ENCODE assay signal across 14 mouse cellular contexts in genomic region chr9:74977251-74977650, GRCm38 (mm10). TPM values are rescaled to one million over a fixed set of nuclear protein-coding genes. Genes with fewer than 3 reads are reported as not detected.
DNase-seq lines count a peak whose midpoint lies in the region; ATAC-seq lines count a peak whose summit lies in the region.
"Had no signal": no experiment of that assay in that cellular context is flagged by ENCODE, and none has a peak within 500 bp of the region (broad histone marks: within the 10 kb centered on the region; RNA-seq: fewer than 3 reads in every experiment).

No protein-coding gene starts in this region.

- H3K27ac ChIP-seq in heart, embryonic 13.5 days (replicated peaks), result no peak overlapping the region
- H3K27ac ChIP-seq in hindbrain, embryonic 15.5 days (replicated peaks), result peak overlapping the region; percentile 94
- H3K27ac ChIP-seq in neural tube, embryonic 14.5 days (ENCODE audit: low read depth, low read length), result peak overlapping the region; percentile 94
- H3K27ac ChIP-seq: limb, embryonic 13.5 days had no signal

- DNase-seq in heart, adult 18-20 months, result no peak
- DNase-seq in layer of hippocampus, postnatal 36 days, result no peak
- DNase-seq: cerebellum, adult 11-12 months; gastrocnemius, postnatal 25 days; liver, postnatal 0 days; thymus, postnatal 25 days had no signal

- no peaks in the 10 kb centered on the region for H3K36me3 ChIP-seq in heart, embryonic 13.5 days
- peaks cover 54% of the 10 kb centered on the region for H3K36me3 ChIP-seq in megakaryocyte, embryonic 14.5 days (replicated peaks; ENCODE audit: low read length)
- H3K36me3 ChIP-seq in hindbrain, embryonic 15.5 days, result no peaks in the 10 kb centered on the region
- H3K36me3 ChIP-seq in neural tube, embryonic 14.5 days (ENCODE audit: control insufficient read depth, insufficient read depth, low read length), result no peaks in the 10 kb centered on the region
- H3K36me3 ChIP-seq: kidney, embryonic 15.5 days; limb, embryonic 13.5 days had no signal

- no peak for ATAC-seq in heart, embryonic 13.5 days (ENCODE audit: extremely low read depth, insufficient number of reproducible peaks, low FRiP score, low TSS enrichment)
- ATAC-seq in megakaryocyte, adult 5-6 weeks (ENCODE audit: poor library complexity, severe bottlenecking), result no peak
- ATAC-seq in hindbrain, embryonic 15.5 days (ENCODE audit: low FRiP score, low read depth), result no peak
- no peak for ATAC-seq in neural tube, embryonic 14.5 days (ENCODE audit: low read depth)
- no peak for ATAC-seq in activated CD4-positive, CD25-positive, alpha-beta regulatory T cell, adult 4 months
- ATAC-seq: liver, postnatal 0 days had no signal

- H3K4me2 ChIP-seq in heart, embryonic 13.5 days, result peak overlapping the region; percentile 77
- H3K4me2 ChIP-seq in hindbrain, embryonic 15.5 days, result peak overlapping the region; percentile 57
- peak overlapping the region; percentile 43 for H3K4me2 ChIP-seq in neural tube, embryonic 14.5 days (ENCODE audit: low read depth, low read length)

- H3K27me3 ChIP-seq in heart, embryonic 13.5 days (replicated peaks), result no peaks in the 10 kb centered on the region
- no peaks in the 10 kb centered on the region for H3K27me3 ChIP-seq in megakaryocyte, embryonic 14.5 days (replicated peaks)
- H3K27me3 ChIP-seq in hindbrain, embryonic 15.5 days, result no peaks in the 10 kb centered on the region
- H3K27me3 ChIP-seq in neural tube, embryonic 14.5 days (ENCODE audit: control insufficient read depth, insufficient read depth, low read length), result no peaks in the 10 kb centered on the region
- H3K27me3 ChIP-seq: kidney, embryonic 15.5 days; limb, embryonic 13.5 days had no signal

- WGBS in heart, embryonic 13.5 days, result 78% methylated on average over 2 of the region's 2 CpGs
- WGBS in hindbrain, embryonic 15.5 days, result 55% methylated on average over 2 of the region's 2 CpGs
- WGBS in neural tube, embryonic 14.5 days, result 59% methylated on average over 2 of the region's 2 CpGs

- H3K9ac ChIP-seq in heart, embryonic 13.5 days, result no peak overlapping the region
- no peak overlapping the region for H3K9ac ChIP-seq in hindbrain, embryonic 15.5 days
- peak overlapping the region; percentile 35; the same call in 1 of the 2 replicates for H3K9ac ChIP-seq in neural tube, embryonic 14.5 days (replicated peaks; ENCODE audit: low read depth, low read length)
- H3K9ac ChIP-seq: limb, embryonic 13.5 days; liver, postnatal 0 days had no signal

- peak overlapping the region; percentile 67; the same call in 1 of the 2 replicates for H3K4me3 ChIP-seq in heart, embryonic 13.5 days
- H3K4me3 ChIP-seq in megakaryocyte, embryonic 14.5 days (replicated peaks), result peak overlapping the region; percentile 92
- H3K4me3 ChIP-seq in hindbrain, embryonic 15.5 days, result peak overlapping the region; percentile 51
- H3K4me3 ChIP-seq in neural tube, embryonic 14.5 days (ENCODE audit: low read depth, low read length), result peak overlapping the region; percentile 46

- H3K9me3 ChIP-seq in heart, embryonic 13.5 days, result no peaks in the 10 kb centered on the region
- H3K9me3 ChIP-seq in megakaryocyte, embryonic 14.5 days, result no peaks in the 10 kb centered on the region
- no peaks in the 10 kb centered on the region for H3K9me3 ChIP-seq in hindbrain, embryonic 15.5 days
- no peaks in the 10 kb centered on the region for H3K9me3 ChIP-seq in neural tube, embryonic 14.5 days (ENCODE audit: control insufficient read depth, low read length)
- H3K9me3 ChIP-seq: kidney, embryonic 15.5 days; limb, embryonic 13.5 days had no signal

- H3K4me1 ChIP-seq in heart, embryonic 13.5 days, result peaks cover 67% of the 10 kb centered on the region
- H3K4me1 ChIP-seq in megakaryocyte, embryonic 14.5 days, result peaks cover 98% of the 10 kb centered on the region
- H3K4me1 ChIP-seq in hindbrain, embryonic 15.5 days (replicated peaks), result peaks cover 54% of the 10 kb centered on the region
- peaks cover 30% of the 10 kb centered on the region for H3K4me1 ChIP-seq in neural tube, embryonic 14.5 days (ENCODE audit: control insufficient read depth, insufficient read depth, low read length)

RNA-seq across cellular contexts. Expression of gene Fam214a, which starts 24.6 kb away (rescaled TPM):
- polyA plus RNA-seq in heart, embryonic 13.5 days (2015; fragmentation: Nextera tagmentation; extraction: Ambion mirVana), result 9.7 and 10.5 TPM in 2 replicates
- 10 to 100 TPM; 17.8 to 34.7 TPM for total RNA-seq in heart, adult 18-20 months (2021)
- polyA plus RNA-seq in megakaryocyte, embryonic 14.5 days (2012; ENCODE audit: insufficient read depth, low replicate concordance), result 1.3 and 5.1 TPM in 2 replicates
- total RNA-seq in megakaryocyte, adult 5-6 weeks (2015), result 11.8 and 14.1 TPM in 2 replicates
- 9.3 and 10.5 TPM in 2 replicates for total RNA-seq in megakaryocyte, adult 5-6 weeks (2017)
- 22.7 and 23.6 TPM in 2 replicates for polyA plus RNA-seq in hindbrain, embryonic 15.5 days (2015; fragmentation: Nextera tagmentation; extraction: Ambion mirVana)
- polyA plus RNA-seq in neural tube, embryonic 14.5 days (2014; fragmentation: Nextera tagmentation; extraction: Ambion mirVana), result 30.8 and 31.1 TPM in 2 replicates
- 10 to 100 TPM; 26.7 to 27.3 TPM for polyA plus RNA-seq in activated CD4-positive, CD25-positive, alpha-beta regulatory T cell, adult 4 months (2017; shearing (Covaris generic))
- total RNA-seq in layer of hippocampus, postnatal 36 days (2021), result 10 to 100 TPM; 42.2 to 47.4 TPM
